Mouse (Mus musculus) intestine, embryonic 14.5 days (tissue): ENCODE measurements around the gene Scrn2. TPM values are rescaled to one million over a fixed set of nuclear protein-coding genes. Genes with fewer than 3 reads are reported as not detected.

ENCODE experiments used
- ATAC-seq: fragments of 200-750 bp; cut with Nextera tagmentation; replicated peaks from 2 replicates; pipeline ENCODE4 v1.8.0; 2017; ENCODE audit warnings: low read depth, moderate number of reproducible peaks, moderate TSS enrichment, moderate library complexity; ENCODE audit not compliant: low FRiP score, low TSS enrichment
- DNase-seq: peaks from one replicate; pipeline ENCODE4 v3.0.0-alpha.2; 2018; ENCODE audit warnings: low spot score
- H3K27ac ChIP-seq: fragments of 300-500 bp; sonication (generic); 2 replicates; pipeline ENCODE4 v1.5.1; 2014; ENCODE audit warnings: low read depth, mild to moderate bottlenecking, control low read depth
- H3K27me3 ChIP-seq: fragments of 300-500 bp; sonication (generic); replicated peaks from 2 replicates; pipeline ENCODE4 v1.6.1; 2014; ENCODE audit warnings: low read length, control low read depth; ENCODE audit not compliant: control insufficient read depth, insufficient read depth
- H3K36me3 ChIP-seq: fragments of 300-500 bp; sonication (generic); 2 replicates; pipeline ENCODE4 v1.6.1; 2014; ENCODE audit warnings: low read length, control low read depth; ENCODE audit not compliant: control insufficient read depth, insufficient read depth
- H3K4me1 ChIP-seq: fragments of 300-500 bp; sonication (generic); replicated peaks from 2 replicates; pipeline ENCODE4 v1.6.1; 2014; ENCODE audit warnings: low read length, control low read depth, mixed read lengths; ENCODE audit not compliant: control insufficient read depth, insufficient read depth
- H3K4me2 ChIP-seq: fragments of 300-500 bp; sonication (generic); 2 replicates; pipeline ENCODE4 v1.6.1; 2014; ENCODE audit warnings: low read length
- H3K4me3 ChIP-seq: fragments of 300-500 bp; sonication (generic); 2 replicates; pipeline ENCODE4 v1.5.1; 2014; ENCODE audit warnings: low read depth, low read length, control low read depth, mixed read lengths
- H3K9ac ChIP-seq: fragments of 300-500 bp; sonication (generic); 2 replicates; pipeline ENCODE4 v1.6.1; 2014; ENCODE audit warnings: mild to moderate bottlenecking, low read length
- H3K9me3 ChIP-seq: fragments of 300-500 bp; sonication (generic); 2 replicates; pipeline ENCODE4 v1.6.1; 2016; ENCODE audit warnings: low read length, control low read depth; ENCODE audit not compliant: control insufficient read depth
- WGBS: fragments of 180-500 bp; shearing (Covaris S2); extraction: QIAGEN DNeasy Blood & Tissue Kit; methylation state at CpG from one replicate; pipeline ENCODE4 v1.1.7; 2014; 5-methylcytosine and 5-hydroxymethylcytosine counted together
- polyA plus RNA-seq: library from polyadenylated mRNA; unstranded; fragments of >200 nt; fragmentation: Nextera tagmentation; extraction: Ambion mirVana; gene quantifications from 2 replicates; pipeline ENCODE4 v1.2.1, GENCODE M21; 2014

Scrn2 gene
- polyA plus RNA-seq, 1 experiment from 2014 or later = 18.6 TPM

DNA sequence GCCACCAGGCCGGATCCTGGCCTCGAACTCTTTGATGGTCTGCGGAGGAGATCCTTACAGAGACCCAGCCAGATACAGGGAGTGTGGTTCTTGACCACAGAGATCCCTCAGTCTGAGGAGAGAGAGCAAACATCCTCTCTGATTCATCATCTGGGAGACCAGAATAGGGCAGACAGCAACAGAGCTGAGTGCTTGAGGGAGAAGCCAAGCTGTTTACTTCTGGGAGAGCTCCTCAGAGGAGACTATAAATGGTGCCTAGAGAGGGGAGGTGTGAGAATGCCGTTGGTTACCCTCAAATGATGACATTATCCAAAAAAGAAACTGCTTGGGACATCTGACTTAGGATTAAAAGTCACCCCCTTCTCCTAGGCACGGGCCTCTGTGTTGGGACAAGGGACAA is 38.2 kb upstream of the Scrn2 start:
- DNase-seq (no peak), ATAC-seq (no peak)
- Histone ChIP-seq H3K4me3 (no peak overlapping the region), H3K4me2 (no peak overlapping the region), H3K9me3 (no peaks in the 10 kb centered on the region), H3K27me3 (0 out of 2 replicates have a peak, but pooled peaks cover 2% of the 10 kb centered on the region), H3K9ac (no peak overlapping the region), H3K27ac (peak overlapping the region; percentile 73; the same call in 1 of the 2 replicates), H3K36me3 (no peaks in the 10 kb centered on the region), H3K4me1 (peaks cover 32% of the 10 kb centered on the region)
- WGBS = 62% methylated on average over 5 of the region's 5 CpGs

DNA sequence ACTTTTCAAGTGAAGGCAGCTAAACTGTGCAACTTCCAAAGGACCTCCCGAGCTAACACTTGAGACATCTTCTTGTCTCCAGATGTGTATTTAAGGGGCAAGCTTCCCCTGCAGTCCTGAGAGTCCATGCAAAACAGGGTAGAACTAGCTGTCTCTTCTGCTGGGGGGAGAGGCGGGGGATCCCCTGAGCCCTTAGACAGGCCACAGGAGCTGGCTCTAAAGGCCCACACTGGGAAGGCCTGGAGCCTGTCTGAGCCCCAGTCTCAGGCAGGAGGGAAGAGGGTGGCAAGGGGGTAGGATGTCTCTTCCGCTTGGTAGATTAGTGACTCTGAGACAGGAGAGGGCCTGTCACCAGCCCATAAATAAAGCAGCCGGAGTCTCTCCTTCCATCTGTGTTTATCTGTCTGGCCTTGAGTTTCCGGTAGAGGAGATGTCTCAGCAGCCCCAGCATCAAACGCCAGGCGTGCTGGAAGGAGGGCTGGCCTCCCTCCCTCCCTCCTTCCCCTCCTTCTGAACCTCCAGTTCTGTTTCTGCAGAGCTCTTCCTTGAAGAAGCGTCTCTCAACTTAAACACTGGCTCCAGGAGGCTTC is 36.9 kb upstream of the Scrn2 start:
- ATAC-seq (no peak), DNase-seq (peak; percentile 63)
- WGBS = 16% methylated on average over 8 of the region's 8 CpGs
- Histone ChIP-seq H3K27me3 (0 out of 2 replicates have a peak, but pooled peaks cover 2% of the 10 kb centered on the region), H3K9me3 (no peaks in the 10 kb centered on the region), H3K4me1 (peaks cover 34% of the 10 kb centered on the region), H3K4me3 (no peak overlapping the region), H3K27ac (peak overlapping the region; percentile 73), H3K9ac (no peak overlapping the region), H3K4me2 (no peak overlapping the region), H3K36me3 (no peaks in the 10 kb centered on the region)

DNA sequence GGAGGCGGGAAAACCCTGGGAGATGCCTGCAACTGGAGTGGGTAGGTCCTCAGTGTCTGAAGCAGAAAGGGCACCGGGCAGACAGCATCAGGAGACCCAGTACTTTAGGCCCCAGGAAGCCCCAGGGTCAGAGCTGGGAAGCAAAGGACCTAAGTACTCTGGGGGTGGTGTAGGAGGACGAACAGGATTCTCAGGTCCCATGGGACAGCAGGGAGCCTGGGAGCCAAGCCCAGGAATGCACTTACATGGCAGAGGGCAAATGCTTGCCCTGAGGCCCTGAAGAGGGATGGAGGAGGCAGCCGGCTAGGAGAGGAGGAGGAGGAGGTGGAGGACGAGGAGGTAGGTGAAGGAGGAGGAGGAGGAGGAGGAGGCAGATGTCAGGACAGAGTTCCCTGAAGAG is 34.7 kb upstream of the Scrn2 start:
- no peak overlapping the region for H3K9ac ChIP-seq

DNA sequence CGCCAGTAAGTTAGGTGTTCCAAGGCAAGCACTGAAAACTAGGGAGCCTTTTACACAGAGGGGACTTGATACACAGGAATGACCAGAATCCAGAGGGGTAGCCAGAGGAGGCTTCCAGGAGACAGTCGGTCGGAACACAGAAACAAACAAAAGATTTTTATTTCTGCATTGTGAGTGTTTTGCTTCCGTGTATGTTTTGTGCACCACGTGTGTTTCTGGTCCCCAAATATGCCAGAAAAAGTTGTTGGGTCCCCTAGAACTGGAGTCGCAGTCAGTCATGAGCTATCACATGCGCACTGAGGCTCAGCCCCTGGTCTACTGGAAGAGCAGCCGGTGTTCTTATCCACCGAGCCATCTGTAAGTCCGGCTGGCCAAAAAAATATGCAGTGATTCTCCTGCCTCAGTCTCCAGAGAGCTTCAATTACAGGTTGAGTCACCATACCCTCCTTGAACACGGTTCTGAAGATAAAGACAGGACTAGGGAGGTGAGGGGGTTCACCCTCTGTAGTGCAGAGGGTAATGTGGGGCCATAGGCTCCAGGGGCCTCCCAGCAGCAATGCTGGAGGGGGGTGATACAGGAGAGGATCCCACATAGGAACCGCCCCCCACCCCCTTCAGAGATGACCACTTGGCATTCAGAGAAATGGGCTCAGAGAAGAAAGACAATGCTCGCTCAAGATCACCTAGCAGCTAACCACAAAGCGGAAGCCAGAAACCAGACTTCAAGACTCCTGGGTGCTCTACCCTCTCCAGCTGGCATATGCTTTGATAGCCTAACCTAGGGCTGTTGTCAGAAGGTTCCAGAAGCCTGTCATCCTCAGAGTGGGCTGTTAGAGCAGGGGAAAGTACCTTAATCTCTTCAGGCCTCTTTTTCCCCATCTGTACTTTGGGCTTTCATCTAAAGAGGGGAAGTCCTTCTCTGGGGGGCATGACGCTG is 33.6 kb upstream of the Scrn2 start:
- H3K4me2 ChIP-seq = no peak overlapping the region
- H3K27me3 ChIP-seq = 0 out of 2 replicates have a peak, but pooled peaks cover 2% of the 10 kb centered on the region
- H3K4me3 ChIP-seq = no peak overlapping the region
- H3K9me3 ChIP-seq = no peaks in the 10 kb centered on the region
- no peak overlapping the region for H3K9ac ChIP-seq
- no peak overlapping the region for H3K27ac ChIP-seq
- no peaks in the 10 kb centered on the region for H3K36me3 ChIP-seq
- DNase-seq = no peak
- H3K4me1 ChIP-seq = peaks cover 27% of the 10 kb centered on the region
- 77% methylated on average over 15 of the region's 15 CpGs for WGBS
- ATAC-seq = no peak

More for the DNA sequence above, 34.7 kb upstream of the Scrn2 start:
- Histone ChIP-seq H3K9me3 (no peaks in the 10 kb centered on the region), H3K27me3 (0 out of 2 replicates have a peak, but pooled peaks cover 2% of the 10 kb centered on the region), H3K4me2 (no peak overlapping the region), H3K4me1 (peaks cover 28% of the 10 kb centered on the region), H3K36me3 (no peaks in the 10 kb centered on the region), H3K27ac (no peak overlapping the region), H3K4me3 (no peak overlapping the region)
- ATAC-seq (no peak), DNase-seq (no peak)
- 37% methylated on average over 5 of the region's 5 CpGs for WGBS

DNA sequence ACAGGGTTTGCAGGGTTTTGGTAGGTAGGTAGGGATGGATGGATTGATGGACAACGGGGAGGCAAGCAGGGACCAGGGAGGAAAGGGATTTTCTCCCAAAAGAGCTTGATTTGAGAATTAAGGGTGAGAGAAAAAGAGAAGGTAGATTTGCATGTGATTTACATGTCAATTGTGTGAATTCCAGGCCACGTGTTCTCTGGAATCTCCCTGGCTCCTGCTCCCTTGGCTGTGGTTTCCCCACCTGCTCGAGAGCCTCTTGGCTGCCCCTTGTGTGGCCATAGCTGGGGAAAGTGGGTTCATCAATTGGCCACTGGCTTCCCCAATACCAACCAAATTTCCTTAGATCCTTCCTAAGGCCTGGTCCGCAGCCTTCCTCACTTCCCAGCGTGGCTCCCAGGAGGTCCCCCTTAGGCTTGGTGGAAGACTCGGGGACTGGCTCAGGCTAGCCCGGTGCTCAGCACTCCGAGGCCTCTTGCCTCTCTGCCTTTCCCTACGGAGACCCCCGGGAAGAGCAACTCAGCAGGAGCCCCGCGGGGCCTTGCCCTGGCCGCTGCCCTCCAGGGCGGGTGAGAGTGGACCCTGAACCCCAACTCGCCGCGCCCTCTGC is 32.9 kb upstream of the Scrn2 start:
- 0 out of 2 replicates have a peak, but pooled peaks cover 2% of the 10 kb centered on the region for H3K27me3 ChIP-seq
- ATAC-seq (no peak), DNase-seq (no peak)
- peak overlapping the region; percentile 53 for H3K4me2 ChIP-seq
- no peak overlapping the region for H3K27ac ChIP-seq
- peak overlapping the region; percentile 16 for H3K4me3 ChIP-seq
- peak overlapping the region; percentile 46 for H3K9ac ChIP-seq
- H3K4me1 ChIP-seq = peaks cover 21% of the 10 kb centered on the region
- WGBS = 34% methylated on average over 15 of the region's 17 CpGs
- no peaks in the 10 kb centered on the region for H3K9me3 ChIP-seq
- no peaks in the 10 kb centered on the region for H3K36me3 ChIP-seq

DNA sequence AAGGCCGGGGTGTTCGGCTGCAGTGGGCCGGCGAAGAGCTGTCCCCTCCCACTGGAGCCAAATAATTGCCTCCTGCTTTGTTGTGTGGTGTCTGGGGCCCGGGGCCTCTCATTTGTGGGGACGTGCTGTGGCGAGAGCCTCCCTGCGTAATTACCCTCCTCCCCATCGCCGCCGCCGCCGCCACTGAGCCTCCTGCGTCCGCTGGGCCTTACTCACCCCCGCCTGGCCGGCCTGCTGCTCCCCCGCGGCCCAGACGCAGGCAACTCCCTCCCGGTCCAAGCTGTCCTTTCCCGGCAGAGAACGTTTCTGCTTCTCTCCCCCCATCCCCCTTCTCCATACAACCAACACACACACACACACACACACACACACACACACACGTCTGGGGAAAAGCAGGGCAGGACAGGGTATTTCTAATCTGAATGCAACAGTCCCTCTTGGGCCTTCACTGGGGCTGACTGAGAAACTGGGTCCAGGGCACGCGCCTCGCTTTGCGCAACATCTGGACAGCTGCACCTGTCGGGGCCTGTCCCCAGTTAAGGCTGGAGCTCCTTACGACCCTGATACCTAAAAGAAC is 32.3 kb upstream of the Scrn2 start:
- Histone ChIP-seq H3K9me3 (no peaks in the 10 kb centered on the region), H3K4me1 (peaks cover 15% of the 10 kb centered on the region), H3K27ac (no peak overlapping the region), H3K36me3 (no peaks in the 10 kb centered on the region), H3K27me3 (0 out of 2 replicates have a peak, but pooled peaks cover 2% of the 10 kb centered on the region), H3K9ac (peak overlapping the region; percentile 46), H3K4me2 (peak overlapping the region; percentile 53), H3K4me3 (peak overlapping the region; percentile 16)
- WGBS = 11% methylated on average over 30 of the region's 30 CpGs
- no peak; the same call in 1 of the 2 replicates for ATAC-seq
- peak; percentile 68 for DNase-seq

DNA sequence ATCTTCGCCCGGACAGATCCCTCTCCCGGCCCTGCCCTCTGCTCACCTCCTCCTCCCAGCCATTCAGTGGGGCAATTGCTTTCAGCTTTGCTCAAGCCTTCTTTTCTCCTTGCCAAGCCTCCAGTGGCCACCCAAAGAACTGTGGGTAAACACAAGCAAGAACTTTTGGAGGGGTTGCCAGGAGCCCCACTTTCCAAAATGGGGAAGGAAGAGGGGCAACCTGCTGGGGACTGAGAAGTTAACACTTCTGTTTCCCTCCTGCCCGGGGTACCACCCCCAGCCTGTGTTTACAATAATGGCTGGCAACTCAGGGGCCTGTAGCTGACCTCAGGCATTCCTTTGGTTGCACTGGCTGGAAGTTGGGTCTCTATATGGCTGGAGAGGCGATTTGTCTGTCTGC is 26.6 kb upstream of the Scrn2 start:
- Histone ChIP-seq H3K9me3 (no peaks in the 10 kb centered on the region), H3K27ac (no peak overlapping the region), H3K4me2 (no peak overlapping the region), H3K4me3 (no peak overlapping the region), H3K9ac (no peak overlapping the region), H3K27me3 (0 out of 2 replicates have a peak, but pooled peaks cover 3% of the 10 kb centered on the region), H3K36me3 (no peaks in the 10 kb centered on the region), H3K4me1 (no peaks in the 10 kb centered on the region)
- WGBS = 20% methylated on average over 5 of the region's 5 CpGs
- ATAC-seq (no peak), DNase-seq (no peak)

DNA sequence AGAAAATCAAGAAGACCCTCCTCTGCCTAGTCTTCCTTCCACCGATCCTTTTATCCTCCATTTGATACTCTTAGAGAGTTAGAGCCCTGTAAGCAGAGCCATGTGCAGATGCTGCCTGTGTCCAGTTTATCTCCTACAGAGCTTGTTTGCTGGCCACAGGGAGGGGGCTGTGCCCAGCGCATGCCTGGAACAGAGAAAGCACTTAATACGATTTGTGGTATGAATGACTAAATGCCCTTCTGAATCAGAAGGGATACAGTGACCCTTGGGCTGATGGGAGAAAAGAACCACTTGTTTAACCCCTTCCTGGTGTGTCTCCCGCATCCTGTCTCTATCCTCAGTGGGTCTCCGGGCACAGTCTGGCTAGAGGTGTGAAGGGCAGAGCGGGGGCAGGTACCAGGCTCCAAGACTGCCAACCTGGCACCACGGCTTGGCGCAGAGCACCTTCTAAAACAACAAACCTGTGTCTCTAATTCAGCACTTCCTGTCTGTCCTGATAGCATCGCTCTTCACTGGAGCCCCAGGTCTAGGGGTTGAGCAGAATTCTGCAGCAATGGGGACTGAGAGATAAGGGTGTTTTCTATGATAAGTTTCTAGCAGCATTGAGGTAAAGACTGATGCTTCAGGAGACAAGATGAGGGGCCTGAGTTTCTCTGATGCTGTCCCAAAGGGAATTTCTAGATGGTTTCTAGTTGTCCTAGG is 22.5 kb upstream of the Scrn2 start:
- no peak for ATAC-seq
- Histone ChIP-seq H3K9ac (no peak overlapping the region), H3K27me3 (0 out of 2 replicates have a peak, but pooled peaks cover 10% of the 10 kb centered on the region), H3K4me3 (no peak overlapping the region), H3K9me3 (no peaks in the 10 kb centered on the region), H3K27ac (no peak overlapping the region), H3K4me1 (no peaks in the 10 kb centered on the region), H3K4me2 (no peak overlapping the region), H3K36me3 (no peaks in the 10 kb centered on the region)
- 54% methylated on average over 9 of the region's 9 CpGs for WGBS
- no peak for DNase-seq
